Mouse (Mus musculus): ENCODE measurements at regions not wholly inside any gene's neighbourhood (a gene's known extent, or its start where the extent isn't known, plus 50 kb on each side); places are given as distances from the start of the nearest gene placed in this dataset.
"Not testable (repeated sequence)": the region's sequence is repeated elsewhere in the genome, so short reads cannot be mapped to it uniquely, and the experiment has no call there.

DNA sequence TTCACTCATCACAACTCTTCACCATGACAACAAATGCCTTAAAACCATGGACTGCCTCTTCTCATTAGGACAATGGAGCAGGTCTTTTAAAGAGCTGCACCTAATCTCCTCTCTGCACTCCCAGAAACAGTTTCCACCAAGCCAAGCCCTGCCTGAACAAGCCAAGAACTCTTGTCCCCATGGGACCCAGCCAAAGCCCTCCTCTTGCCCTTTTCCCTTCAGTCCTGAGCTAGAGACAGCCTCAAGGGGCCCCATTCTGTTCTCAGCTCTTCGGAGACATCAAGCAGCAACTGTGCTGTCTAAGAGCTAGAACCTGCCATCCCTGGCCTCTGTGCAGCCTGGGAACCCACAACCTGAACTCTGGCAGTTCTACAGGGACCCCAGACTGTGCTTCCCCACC lies 345.0 kb upstream of the Irak1bp1 start:
- CTCF ChIA-PET: interaction anchor here in 1 of 4 experiments (0.5 kb wide), 1 partner anchor 68 kb away, joined by 4 read pairs; no protein-coding TSS in a partner anchor
- POLR2A ChIA-PET: no interaction called here

DNA sequence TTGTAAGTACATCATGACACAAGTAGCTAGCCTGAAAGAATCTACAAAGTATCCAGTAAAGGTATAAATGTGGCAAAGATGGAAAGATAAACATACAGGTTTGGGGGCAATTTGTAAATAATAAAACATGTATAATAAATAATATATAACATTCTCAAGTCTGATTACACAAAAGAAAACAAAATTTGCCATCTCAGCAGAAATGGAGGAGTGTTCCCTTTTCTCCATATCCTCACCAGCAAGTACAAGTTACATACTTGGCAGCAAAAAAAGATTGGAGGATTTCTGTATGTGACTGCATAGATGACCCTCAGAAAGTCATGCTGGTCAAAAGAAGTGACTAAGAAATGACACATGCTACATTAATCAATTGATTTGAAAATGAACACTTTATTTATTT lies 335.9 kb upstream of the Irak1bp1 start:
- CTCF ChIA-PET: no interaction called here

DNA sequence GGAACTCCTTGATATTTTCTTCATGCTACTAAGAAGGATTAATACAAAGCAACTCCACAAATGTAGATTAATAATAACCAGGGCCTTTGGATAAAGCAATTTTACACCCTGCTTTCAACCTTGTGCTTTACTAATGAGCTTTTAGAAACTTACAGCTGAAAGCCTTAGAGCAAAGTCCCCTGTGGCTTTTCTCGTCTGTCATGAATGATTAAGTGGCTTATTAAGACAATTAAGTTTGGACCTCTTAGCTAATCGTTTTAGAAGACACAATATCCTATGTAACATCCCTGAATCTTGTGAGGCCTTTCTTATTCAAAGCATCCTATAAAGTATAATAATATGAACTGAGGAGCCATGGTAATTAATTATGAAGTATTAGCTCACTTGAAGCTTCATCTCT lies 319.3 kb upstream of the Irak1bp1 start:
- CTCF ChIA-PET: no interaction called here

More for the DNA sequence above, 335.9 kb upstream of the Irak1bp1 start:
- POLR2A ChIA-PET: no interaction called here

DNA sequence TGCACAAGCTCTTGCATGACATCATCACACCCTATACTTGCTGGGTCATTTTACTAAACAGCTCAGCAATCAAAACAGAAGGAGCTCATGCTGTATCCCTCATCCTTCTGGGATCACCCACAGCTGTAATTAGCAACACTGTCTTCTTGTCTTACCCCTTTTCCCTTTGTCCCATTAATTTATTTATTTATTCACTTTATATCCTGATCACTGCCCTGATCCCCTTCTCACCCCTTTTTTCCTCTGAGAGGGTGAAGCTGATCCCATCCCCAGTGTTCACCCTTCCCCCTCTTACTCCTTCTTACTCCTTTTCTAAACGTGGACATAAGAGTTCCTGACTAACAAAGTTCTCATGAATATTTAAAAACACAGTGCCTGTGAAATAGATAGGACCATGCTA lies 310.3 kb upstream of the Irak1bp1 start:
- POLR2A ChIA-PET: no interaction called here
- CTCF ChIA-PET: interaction anchor here in 1 of 4 experiments (0.6 kb wide), 1 partner anchor 287 kb away, joined by 3 read pairs; no protein-coding TSS in a partner anchor

More for the DNA sequence above, 319.3 kb upstream of the Irak1bp1 start:
- POLR2A ChIA-PET: no interaction called here

DNA sequence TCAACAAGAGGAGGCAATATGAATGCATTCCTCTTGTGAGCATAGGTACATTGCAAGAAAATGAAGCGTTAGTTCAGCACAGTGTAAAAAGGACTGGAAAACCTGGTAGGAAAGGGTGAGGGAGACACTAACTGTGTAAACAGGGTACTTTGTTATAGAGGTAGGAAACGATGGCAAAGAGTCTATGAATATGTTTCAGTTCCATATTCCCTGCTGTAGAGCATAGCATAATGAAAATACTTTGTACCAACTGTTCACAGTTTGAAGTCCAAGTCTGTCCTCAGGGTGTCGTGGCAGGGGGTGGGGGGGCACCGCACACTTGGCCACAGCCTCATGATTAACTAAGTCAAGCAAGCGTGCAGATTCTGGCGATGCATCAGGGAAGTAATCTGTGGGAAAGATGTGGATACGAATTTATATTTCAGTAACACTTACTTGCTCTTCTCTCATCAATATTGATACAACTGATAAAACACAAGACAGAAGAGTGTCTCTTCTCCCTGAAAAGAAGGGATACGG lies 301.4 kb upstream of the Irak1bp1 start:
- POLR2A ChIA-PET: no interaction called here
- CTCF ChIA-PET: no interaction called here

DNA sequence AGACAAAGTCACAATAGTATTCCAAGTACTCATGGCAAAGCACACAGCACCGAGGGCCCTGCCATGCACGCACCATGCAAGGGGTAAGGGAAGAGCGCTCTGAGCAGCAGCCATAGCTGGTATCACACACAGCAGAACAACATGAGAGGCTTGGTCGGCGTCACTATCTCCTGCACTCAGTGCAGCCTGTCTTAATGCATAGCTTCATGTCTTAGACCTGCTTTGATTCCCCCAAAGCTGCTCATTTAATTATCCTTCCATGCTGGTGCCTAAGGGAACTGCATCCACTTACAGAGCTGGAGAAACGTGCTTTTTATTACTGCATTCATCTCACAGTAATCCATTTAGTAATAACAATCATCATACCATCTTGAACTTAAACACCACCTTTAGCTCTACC lies 276.6 kb upstream of the Irak1bp1 start:
- CTCF ChIA-PET: interaction anchor here in 1 of 4 experiments (0.7 kb wide), 1 partner anchor 68 kb away, joined by 4 read pairs; no protein-coding TSS in a partner anchor
- POLR2A ChIA-PET: no interaction called here

DNA sequence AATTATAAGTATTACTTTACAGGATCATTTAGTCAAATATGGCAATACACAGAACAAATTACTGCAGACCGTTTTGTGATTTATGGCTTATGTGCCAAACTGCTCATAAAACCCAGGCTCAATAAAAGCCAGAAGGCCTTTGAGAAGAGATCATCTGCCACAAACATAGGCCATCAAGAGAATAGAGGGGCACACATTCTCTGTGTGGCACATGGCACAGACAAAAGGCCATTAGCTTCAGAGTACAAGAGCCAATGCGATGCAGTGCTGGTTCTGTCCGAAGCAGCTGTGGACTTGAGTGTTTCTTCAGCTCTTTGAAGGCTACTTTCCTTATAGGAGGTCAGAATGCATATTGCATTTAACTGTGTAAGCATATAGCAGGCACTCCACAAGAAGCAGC lies 276.1 kb upstream of the Irak1bp1 start:
- ChIA-PET CTCF (no interaction called here), POLR2A (no interaction called here)

DNA sequence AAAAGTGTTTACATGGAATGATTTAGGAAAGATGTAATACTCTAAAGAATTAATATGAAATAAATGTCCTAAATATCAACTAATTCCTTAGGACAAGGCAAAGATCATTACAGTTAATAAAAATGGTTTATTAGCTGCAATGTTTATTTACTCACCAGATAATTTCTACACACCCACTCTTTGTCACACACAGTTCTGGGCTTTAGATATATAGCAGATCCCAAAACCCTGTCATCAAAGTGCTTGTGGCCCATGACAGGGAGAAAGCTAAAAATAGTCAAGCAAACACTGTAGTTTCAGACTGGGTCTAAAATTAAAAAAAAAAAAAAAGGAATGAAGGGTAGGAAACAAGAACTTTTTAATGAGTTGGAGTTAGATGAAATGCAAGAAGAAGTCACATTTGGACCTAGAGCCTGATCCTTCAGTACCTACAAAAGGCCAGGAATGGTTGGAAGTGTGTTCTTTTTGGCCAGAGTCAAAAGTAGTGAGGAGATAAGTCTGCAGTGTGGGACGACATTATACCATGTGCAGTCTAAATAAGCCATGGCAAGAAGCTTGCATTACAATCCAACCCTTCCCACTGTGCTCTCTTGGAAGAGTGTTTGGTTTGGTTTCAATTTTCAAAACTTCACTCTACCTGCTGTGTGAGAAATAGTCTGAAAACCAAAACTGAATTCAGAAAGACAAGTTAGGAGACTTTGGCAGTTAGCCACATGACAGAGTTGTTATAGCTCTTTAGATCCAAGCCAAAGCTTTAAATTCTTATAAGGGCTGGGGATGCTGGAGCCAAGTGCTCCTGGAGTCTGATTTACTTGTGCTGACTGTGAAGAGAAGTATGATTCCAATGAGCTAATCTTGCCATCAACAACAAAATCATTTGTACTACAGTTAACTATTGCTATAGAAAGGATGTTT lies 266.5 kb upstream of the Irak1bp1 start:
- ChIA-PET POLR2A (no interaction called here), CTCF (interaction anchor here in 1 of 4 experiments (0.6 kb wide), 1 partner anchor 493 kb away, joined by 3 read pairs; no protein-coding TSS in a partner anchor)

DNA sequence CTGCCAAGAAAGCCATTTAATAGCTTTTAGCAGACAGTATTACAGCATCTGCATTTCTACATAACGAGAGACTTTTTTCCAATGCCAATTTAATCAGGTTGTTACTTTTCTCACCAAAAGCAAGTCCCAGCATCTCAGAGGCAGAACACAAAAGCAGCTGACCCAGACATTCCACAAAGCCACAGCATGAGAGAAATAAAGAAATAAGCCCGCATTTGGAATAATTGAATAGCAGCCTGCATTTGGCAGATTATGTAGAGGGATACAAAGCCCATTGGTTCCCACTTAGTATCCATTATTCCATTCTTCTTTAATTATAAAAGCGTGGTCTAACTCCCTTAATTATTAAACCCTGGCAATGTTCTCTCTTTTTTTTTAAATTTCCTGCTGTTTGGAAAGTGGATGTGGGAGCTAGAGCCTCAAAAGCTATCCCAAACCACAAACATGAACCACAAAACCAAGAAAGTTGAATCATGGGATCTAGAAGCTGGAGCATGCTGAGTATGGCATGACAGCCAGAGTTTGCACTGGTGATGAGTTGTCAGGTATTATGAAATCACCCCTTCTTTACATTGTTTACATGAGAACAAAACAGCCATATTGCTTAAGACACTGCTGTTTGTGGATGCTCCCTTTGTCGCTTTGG lies 247.8 kb upstream of the Irak1bp1 start:
- ChIA-PET CTCF (no interaction called here), POLR2A (no interaction called here)

DNA sequence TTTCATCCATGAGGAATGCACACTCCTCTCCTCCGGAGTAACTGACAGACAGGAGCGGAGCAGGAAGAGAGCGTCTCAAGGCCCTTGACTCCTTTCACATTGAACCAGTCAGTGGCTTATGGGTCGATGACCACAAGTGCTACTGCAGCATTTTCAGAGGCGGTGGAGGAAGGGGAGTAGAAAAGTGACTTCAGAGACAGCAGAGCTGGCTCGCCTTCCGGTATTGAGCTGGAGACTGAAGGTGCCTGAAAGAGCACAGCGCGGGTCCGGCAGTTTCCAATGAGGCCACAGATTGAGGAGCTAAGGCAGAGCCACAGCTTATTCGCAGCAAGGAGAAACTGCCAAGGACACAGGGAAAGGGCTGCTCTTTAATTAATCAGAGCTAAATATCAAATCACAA lies 220.2 kb upstream of the Irak1bp1 start:
- POLR2A ChIA-PET: no interaction called here
- CTCF ChIA-PET: no interaction called here

DNA sequence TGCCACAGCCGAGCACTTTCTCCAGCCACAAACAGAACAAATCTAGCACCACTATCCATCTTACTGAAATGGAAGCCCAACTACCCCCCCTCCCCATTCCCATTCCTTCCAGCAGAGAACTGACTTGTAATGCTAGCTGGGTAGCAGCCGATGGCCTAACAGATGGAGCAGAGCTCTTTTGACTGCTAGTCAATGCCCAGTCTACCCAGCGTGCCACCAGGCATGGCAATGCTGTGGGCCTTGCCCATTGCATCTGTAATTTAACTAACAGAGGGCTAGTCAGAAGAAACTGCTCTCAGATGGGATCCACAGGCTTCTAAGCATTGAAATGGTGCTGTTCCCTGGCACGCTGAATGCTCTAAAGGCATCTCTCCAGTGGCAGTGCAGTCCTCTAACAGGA lies 219.4 kb upstream of the Irak1bp1 start:
- POLR2A ChIA-PET: interaction anchor here in 2 of 4 experiments (0.6 to 0.7 kb wide), 2 partner anchors 212 to 277 kb away, joined by 3 read pairs; no protein-coding TSS in a partner anchor
- CTCF ChIA-PET: no interaction called here

DNA sequence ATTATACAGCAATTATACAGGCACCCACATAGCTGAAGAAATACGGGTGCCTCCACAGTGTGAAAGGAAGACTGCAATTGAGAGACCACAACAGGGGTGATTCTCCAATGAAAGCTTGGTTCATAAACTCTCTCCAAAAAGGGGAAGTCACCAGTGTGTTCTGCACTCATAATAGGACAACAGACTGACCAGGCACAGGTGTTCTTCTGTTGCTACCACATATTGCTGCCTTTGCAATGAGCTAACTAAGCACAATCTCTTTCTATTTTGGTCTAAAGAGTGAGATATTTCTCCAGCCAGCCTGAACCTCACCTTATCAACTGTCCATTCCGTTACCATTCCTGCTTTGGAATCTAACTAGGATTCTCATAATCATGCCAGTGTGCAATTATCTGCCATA lies 216.8 kb upstream of the Irak1bp1 start:
- CTCF ChIA-PET: no interaction called here
- POLR2A ChIA-PET: no interaction called here

DNA sequence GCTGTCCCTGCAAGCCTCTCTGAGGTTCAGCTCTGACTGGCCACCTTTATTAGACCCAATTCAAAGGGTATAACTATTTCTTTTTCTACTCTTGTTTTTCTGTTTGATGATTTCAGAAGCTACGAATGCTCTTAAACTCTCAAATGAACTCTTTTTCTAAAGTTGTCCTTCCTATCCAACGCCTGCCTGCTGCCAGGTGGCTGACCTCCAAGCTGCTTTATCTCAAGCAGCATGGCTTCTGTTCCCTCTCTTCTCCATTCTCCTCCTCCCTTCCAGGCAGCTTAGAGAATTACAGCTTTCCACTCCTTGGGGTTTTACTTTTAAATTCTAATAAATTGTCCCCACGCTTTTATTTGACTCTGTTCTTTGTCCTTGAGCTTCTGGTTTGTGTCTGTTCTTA lies 196.9 kb upstream of the Irak1bp1 start:
- ChIA-PET POLR2A (no interaction called here), CTCF (no interaction called here)

DNA sequence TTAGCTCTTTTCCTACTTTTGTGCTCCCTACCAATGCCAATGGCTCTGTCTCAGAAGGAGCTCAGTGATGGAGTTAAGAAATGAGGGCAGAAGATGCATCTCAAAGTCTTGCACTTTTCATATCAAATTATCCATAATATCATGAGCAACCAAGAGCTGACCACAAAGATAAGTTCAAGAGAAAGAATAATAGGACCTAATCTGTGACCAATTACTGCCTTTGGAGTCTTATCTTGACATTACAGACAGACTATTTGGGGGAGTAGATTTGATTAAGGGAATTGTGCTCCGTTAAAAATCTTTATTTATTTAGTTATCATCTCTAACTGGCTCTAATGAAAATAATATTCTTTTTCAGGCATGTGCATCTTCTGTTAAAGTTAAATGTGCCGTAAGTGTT lies 189.1 kb upstream of the Irak1bp1 start:
- CTCF ChIA-PET: no interaction called here
- POLR2A ChIA-PET: no interaction called here

DNA sequence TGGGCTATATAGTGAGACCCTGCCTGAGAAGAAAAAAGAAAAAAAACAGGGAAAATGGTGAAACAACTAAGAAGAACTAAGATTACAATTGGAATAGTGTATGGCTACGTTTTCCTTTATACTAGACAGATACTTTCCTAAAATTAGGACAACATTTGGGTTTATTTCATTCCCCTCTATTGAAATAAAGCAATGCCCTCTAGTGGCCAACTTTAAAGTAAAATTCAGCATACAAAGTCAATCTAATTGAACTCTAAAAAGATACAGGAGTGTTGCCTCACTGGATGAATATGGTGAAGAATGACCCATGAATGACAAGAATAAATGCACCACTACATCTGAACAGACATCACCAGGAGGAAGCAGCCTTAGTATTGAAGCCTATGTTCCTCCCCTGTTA lies 185.4 kb upstream of the Irak1bp1 start:
- ChIA-PET CTCF (interaction anchor here in 1 of 4 experiments (1.4 kb wide), 1 partner anchor 1009 kb away, joined by 3 read pairs; no protein-coding TSS in a partner anchor), POLR2A (no interaction called here)

DNA sequence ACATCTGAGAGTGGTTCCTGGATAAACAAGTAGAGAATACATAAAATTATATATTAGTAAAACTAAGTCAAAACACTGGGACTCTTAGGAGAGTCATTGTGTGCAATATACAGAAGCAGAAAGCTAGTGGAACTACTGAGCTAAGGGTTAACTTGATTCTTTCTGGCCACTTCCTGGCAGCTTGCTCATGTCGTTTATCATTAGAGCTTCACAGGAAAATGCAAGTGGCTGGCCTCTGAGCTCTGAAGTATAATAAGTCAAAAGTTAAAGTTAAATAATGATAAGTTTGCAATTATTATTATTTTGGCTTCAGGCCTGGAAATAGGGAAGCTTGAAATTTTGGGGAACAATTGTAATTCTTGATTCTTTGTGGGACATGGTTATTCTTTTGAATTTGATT lies 173.8 kb upstream of the Irak1bp1 start:
- CTCF ChIA-PET, POLR2A ChIA-PET: not testable (repeated sequence)

DNA sequence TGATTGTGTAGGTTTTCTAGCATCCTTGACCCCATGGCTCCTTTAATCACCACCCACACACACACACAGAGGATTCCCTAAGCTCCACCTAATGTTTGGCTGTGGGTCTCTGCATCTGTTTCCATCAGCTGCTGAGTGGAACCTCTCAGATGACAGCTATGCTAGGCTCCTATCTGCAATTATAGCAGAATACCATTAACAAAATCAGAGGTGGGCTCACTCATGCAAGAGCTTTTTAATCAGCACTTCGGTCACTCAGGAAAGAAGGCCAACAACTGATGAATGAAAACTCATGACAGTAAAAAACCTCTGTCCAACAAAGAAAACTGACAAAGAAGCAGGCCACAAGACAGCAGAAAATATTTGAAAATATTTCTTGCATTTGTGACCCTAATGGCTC lies 147.1 kb upstream of the Irak1bp1 start:
- ChIA-PET POLR2A (no interaction called here), CTCF (no interaction called here)

DNA sequence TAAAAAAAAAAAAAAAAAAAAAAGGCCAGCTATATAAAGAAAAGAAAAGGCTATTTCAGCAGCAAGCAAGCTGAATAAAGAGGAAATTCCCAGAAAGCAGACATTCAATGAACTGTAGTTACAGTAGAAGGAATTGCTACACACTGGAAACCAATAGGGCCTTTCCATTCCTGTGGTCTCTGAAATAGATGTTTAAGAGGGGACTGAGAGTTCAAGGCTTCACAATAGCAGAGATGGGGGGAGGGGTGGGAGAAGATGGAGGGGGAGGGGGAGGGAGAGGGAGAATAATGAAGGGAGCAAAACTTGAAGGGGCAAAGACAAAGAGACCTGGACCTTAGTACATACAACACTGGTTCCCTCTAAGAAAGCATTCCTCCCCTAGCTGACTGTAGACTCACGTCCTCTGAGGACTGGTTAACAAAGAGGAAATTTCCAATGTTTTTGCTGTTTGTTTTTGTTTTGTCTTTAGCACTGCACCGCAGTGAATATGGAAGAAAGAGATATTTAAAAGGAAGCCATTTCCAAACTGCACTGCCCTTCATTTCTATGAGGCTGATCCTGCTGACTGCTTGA lies 119.8 kb upstream of the Irak1bp1 start:
- CTCF ChIA-PET: interaction anchor here in 1 of 4 experiments (0.6 to 0.7 kb wide), 2 partner anchors 129 to 596 kb away, joined by 4 to 7 read pairs; no protein-coding TSS in a partner anchor
- POLR2A ChIA-PET: no interaction called here

DNA sequence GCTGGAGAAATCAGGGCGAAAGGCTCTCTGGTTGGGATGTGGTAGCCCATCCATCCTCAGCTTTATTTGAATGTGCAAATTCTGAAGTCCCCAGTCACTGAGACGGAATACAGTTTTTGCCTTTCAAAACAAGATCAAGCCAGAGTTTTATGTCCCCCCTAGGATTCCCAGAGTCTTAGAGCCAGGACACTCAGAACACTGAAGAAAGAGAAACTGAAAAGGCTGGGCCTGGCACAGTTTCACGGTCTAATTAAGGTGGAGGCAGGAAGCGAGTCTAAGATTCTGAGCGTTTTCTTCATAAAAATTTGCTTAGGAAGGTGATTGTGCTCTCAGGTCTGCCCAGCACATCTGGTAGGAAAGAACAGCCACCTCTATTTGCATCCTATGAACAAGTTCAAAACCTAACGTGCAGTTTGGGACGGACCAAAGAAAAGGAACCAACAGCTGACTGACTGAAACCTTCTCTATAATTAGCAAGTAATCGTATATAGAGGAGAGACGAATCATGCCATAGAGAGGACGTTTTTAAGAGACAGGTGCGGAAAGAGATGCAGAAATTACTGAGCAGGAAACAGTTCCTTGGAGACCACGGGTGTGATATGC lies 119.2 kb upstream of the Irak1bp1 start:
- ChIA-PET POLR2A (no interaction called here), CTCF (interaction anchor here in 1 of 4 experiments (0.5 kb wide), 1 partner anchor 496 kb away, joined by 5 read pairs; no protein-coding TSS in a partner anchor)

DNA sequence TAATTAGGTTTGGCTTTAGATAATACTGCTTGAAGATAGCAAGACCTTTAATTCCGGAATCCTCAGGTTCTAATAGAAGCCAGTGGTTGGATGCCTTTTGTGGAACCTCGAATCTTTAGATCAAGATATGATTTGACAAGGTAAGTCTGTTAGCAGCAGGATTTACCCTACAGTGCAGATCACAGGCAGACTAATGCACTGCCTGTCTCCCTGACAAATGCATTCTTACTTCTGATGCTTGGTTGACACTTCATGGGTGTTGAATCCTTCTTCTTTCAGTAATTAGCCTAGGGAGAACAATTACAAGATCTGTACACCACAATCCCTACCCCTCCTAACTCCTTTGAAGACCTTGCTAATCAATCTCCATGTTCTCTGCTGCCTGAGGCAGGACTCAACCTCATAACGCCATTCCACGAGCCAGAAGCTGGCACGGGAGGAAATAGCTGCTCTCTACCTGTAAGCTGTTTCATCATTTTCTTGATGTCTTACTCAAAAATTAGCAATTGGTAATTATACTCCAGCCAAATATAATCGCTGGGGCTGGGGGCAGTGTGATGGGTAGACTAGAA lies 118.3 kb upstream of the Irak1bp1 start:
- CTCF ChIA-PET: no interaction called here
- POLR2A ChIA-PET: no interaction called here
